Mouse (Mus musculus) thymus, postnatal 14 days (tissue): ENCODE measurements around the gene Enthd1.

Source experiments
- DNase-seq: peaks from one replicate; pipeline ENCODE4 v3.0.0; 2021

The Enthd1 gene

GRCm38 (mm10) chr15:80574211-80575040 lies 9.5 kb upstream of the Enthd1 start:
- peak; percentile 46 for DNase-seq

- no peak for DNase-seq
Observed at GRCm38 (mm10) chr15:80572811-80573520, 8.0 kb upstream of the Enthd1 start.

- DNase-seq, result peak; percentile 93
Observed at GRCm38 (mm10) chr15:80572291-80572690, 7.3 kb upstream of the Enthd1 start, which contains the start of gene Grap2. Gene Grap2 (plus strand): TSS chr15:80572594.

GRCm38 (mm10) chr15:80571611-80572010 lies 6.7 kb upstream of the Enthd1 start:
- DNase-seq, result peak; percentile 86

GRCm38 (mm10) chr15:80570226-80570625 lies 5.3 kb upstream of the Enthd1 start:
- no peak for DNase-seq

GRCm38 (mm10) chr15:80569205-80569604 lies 4.2 kb upstream of the Enthd1 start:
- DNase-seq, result no peak

- no peak for DNase-seq
Observed at GRCm38 (mm10) chr15:80567731-80568130, 2.8 kb upstream of the Enthd1 start.

- peak; percentile 45 for DNase-seq
Observed at GRCm38 (mm10) chr15:80567139-80567538, 2.2 kb upstream of the Enthd1 start.

GRCm38 (mm10) chr15:80566696-80567095 lies 1.7 kb upstream of the Enthd1 start:
- DNase-seq, result no peak

GRCm38 (mm10) chr15:80563634-80564208 lies 1.2 kb downstream of the Enthd1 start:
- DNase-seq, result peak; percentile 66

- no peak for DNase-seq
Observed at GRCm38 (mm10) chr15:80562446-80562845, 2.5 kb downstream of the Enthd1 start.

GRCm38 (mm10) chr15:80560646-80561580 lies 4.0 kb downstream of the Enthd1 start:
- no peak for DNase-seq

GRCm38 (mm10) chr15:80559978-80560377 lies 5.0 kb downstream of the Enthd1 start:
- DNase-seq, result peak; percentile 48

GRCm38 (mm10) chr15:80559534-80559933 lies 5.4 kb downstream of the Enthd1 start:
- no peak for DNase-seq

- DNase-seq, result no peak
Observed at GRCm38 (mm10) chr15:80557745-80558144, 7.2 kb downstream of the Enthd1 start.

GRCm38 (mm10) chr15:80556021-80556420 lies 8.9 kb downstream of the Enthd1 start:
- DNase-seq, result no peak

GRCm38 (mm10) chr15:80554860-80555822 lies 9.8 kb downstream of the Enthd1 start:
- DNase-seq, result peak; percentile 56

- DNase-seq, result no peak
Observed at GRCm38 (mm10) chr15:80545430-80545829, 19.5 kb downstream of the Enthd1 start.

- peak; percentile 42 for DNase-seq
Observed at GRCm38 (mm10) chr15:80544115-80544514, 20.8 kb downstream of the Enthd1 start.

- peak; percentile 78 for DNase-seq
Observed at GRCm38 (mm10) chr15:80538671-80539340, 26.1 kb downstream of the Enthd1 start.

- DNase-seq, result peak; percentile 46
Observed at GRCm38 (mm10) chr15:80538075-80538474, 26.9 kb downstream of the Enthd1 start.
